Mouse (Mus musculus) E14TG2a.4 (cell line): ENCODE results near the gene Rad54l.

Source experiments
- CTCF ChIP-seq: conservative IDR thresholded peaks from 2 replicates; pipeline ENCODE4 v1.5.1; 2014; ENCODE audit warnings: low read length
- POU5F1 ChIP-seq: IDR thresholded peaks from 2 replicates; pipeline ENCODE4 v1.6.1; 2014; ENCODE audit warnings: low read length, borderline replicate concordance

DNA sequence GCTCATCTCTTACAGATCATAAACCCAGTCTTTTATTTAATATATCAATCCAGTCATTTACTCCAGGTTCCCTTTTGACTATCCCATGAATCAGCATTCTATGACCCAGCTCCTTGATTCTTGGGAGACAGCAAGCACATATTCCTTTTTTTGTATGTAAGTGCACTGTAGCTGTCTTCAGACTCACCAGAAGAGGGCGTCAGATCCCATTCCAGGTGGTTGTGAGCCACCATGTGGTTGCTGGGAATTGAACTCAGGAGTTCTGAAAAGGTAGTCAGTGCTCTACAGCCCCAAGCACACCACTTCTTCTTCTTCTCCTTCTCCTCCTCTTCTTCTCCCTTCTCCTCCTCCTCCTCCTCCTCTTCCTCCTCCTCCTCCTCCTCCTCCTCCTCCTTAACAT lies 65.9 kb downstream of the Rad54l start:
- peak; percentile 55 for TF ChIP-seq CTCF
- TF ChIP-seq POU5F1 = no peak
